13 mouse cellular contexts compared by ENCODE assay signal in genomic region chr9:31119882-31120532, GRCm38 (mm10). TPM values are rescaled to one million over a fixed set of nuclear protein-coding genes. Genes with fewer than 3 reads are reported as not detected.
DNase-seq lines count a peak whose midpoint lies in the region; ATAC-seq and TF ChIP-seq lines count a peak whose summit lies in the region.
"Had no signal": no experiment of that assay in that cellular context is flagged by ENCODE, and none has a peak within 500 bp of the region (broad histone marks: within the 10 kb centered on the region; RNA-seq: fewer than 3 reads in every experiment).

No protein-coding gene starts in this region.

- no peak overlapping the region for H3K9ac ChIP-seq in kidney, embryonic 14.5 days (ENCODE audit: low read depth, low read length)
- H3K9ac ChIP-seq in limb, embryonic 13.5 days: no peak overlapping the region
- no peak overlapping the region for H3K9ac ChIP-seq in stomach, postnatal 0 days (ENCODE audit: low read length)
- H3K9ac ChIP-seq: neural tube, embryonic 13.5 days had no signal

- ATAC-seq in kidney, embryonic 14.5 days (ENCODE audit: low FRiP score, low TSS enrichment): peak; percentile 26; the same call in 1 of the 2 replicates
- no peak for ATAC-seq in limb, embryonic 13.5 days (ENCODE audit: low FRiP score, low read depth)
- peak; percentile 48 for ATAC-seq in stomach, postnatal 0 days (ENCODE audit: low FRiP score, low TSS enrichment)

- WGBS in kidney, embryonic 14.5 days: 23% methylated on average over 11 of the region's 11 CpGs
- 58% methylated on average over 11 of the region's 11 CpGs for WGBS in embryonic facial prominence, embryonic 10.5 days
- 31% methylated on average over 11 of the region's 11 CpGs for WGBS in limb, embryonic 13.5 days
- WGBS in stomach, postnatal 0 days: 42% methylated on average over 11 of the region's 11 CpGs

- H3K4me2 ChIP-seq in kidney, embryonic 14.5 days (replicated peaks; ENCODE audit: low read depth, low read length): 0 out of 2 replicates have a peak overlapping the region, but pooled peaks have one; percentile 11
- peak overlapping the region; percentile 5; the same call in 1 of the 2 replicates for H3K4me2 ChIP-seq in limb, embryonic 13.5 days (replicated peaks)
- no peak overlapping the region for H3K4me2 ChIP-seq in stomach, postnatal 0 days (replicated peaks; ENCODE audit: low read depth)
- H3K4me2 ChIP-seq: neural tube, embryonic 13.5 days had no signal

- no peak for TF ChIP-seq CTCF in stomach, postnatal 0 days (IDR thresholded peaks at IDR 0.05; ENCODE audit: low read depth)

- H3K27me3 ChIP-seq in kidney, embryonic 14.5 days (ENCODE audit: control insufficient read depth, insufficient read depth, low read length): no peaks in the 10 kb centered on the region
- H3K27me3 ChIP-seq in embryonic facial prominence, embryonic 10.5 days (replicated peaks; ENCODE audit: low read depth, poor library complexity, severe bottlenecking): no peaks in the 10 kb centered on the region
- no peaks in the 10 kb centered on the region for H3K27me3 ChIP-seq in limb, embryonic 13.5 days
- H3K27me3 ChIP-seq in stomach, postnatal 0 days (ENCODE audit: control insufficient read depth, insufficient read depth, low read length): no peaks in the 10 kb centered on the region
- H3K27me3 ChIP-seq: neural tube, embryonic 13.5 days had no signal

- H3K27ac ChIP-seq in kidney, embryonic 14.5 days (ENCODE audit: low read depth, low read length): 0 out of 2 replicates have a peak overlapping the region, but pooled peaks have one; percentile 20
- no peak overlapping the region for H3K27ac ChIP-seq in embryonic facial prominence, embryonic 10.5 days (replicated peaks)
- no peak overlapping the region; the same call in 1 of the 2 replicates for H3K27ac ChIP-seq in limb, embryonic 13.5 days
- H3K27ac ChIP-seq in stomach, postnatal 0 days (replicated peaks): peak overlapping the region; percentile 66
- H3K27ac ChIP-seq: forebrain, embryonic 10.5 days; layer of hippocampus, adult 2 months; midbrain, embryonic 10.5 days; neural tube, embryonic 13.5 days had no signal

- no peaks in the 10 kb centered on the region for H3K9me3 ChIP-seq in kidney, embryonic 14.5 days (ENCODE audit: control insufficient read depth, low read length)
- H3K9me3 ChIP-seq in embryonic facial prominence, embryonic 10.5 days: no peaks in the 10 kb centered on the region
- H3K9me3 ChIP-seq in limb, embryonic 13.5 days: no peaks in the 10 kb centered on the region
- no peaks in the 10 kb centered on the region for H3K9me3 ChIP-seq in stomach, postnatal 0 days (ENCODE audit: control insufficient read depth, low read length)
- H3K9me3 ChIP-seq: forebrain, embryonic 10.5 days; midbrain, embryonic 10.5 days; neural tube, embryonic 13.5 days had no signal

- peaks cover 5% of the 10 kb centered on the region; the same call in 1 of the 2 replicates for H3K4me1 ChIP-seq in kidney, embryonic 14.5 days (ENCODE audit: control insufficient read depth, insufficient read depth, low read length)
- peaks cover 56% of the 10 kb centered on the region for H3K4me1 ChIP-seq in embryonic facial prominence, embryonic 10.5 days
- peaks cover 34% of the 10 kb centered on the region for H3K4me1 ChIP-seq in limb, embryonic 13.5 days
- H3K4me1 ChIP-seq in stomach, postnatal 0 days (replicated peaks; ENCODE audit: control insufficient read depth, insufficient read depth): no peaks in the 10 kb centered on the region; the same call in 1 of the 2 replicates
- H3K4me1 ChIP-seq: neural tube, embryonic 13.5 days had no signal

- no peak overlapping the region for H3K4me3 ChIP-seq in kidney, embryonic 14.5 days (ENCODE audit: low read length)
- no peak overlapping the region for H3K4me3 ChIP-seq in embryonic facial prominence, embryonic 10.5 days
- no peak overlapping the region for H3K4me3 ChIP-seq in limb, embryonic 13.5 days
- no peak overlapping the region for H3K4me3 ChIP-seq in stomach, postnatal 0 days (ENCODE audit: low read depth, low read length)
- H3K4me3 ChIP-seq: forebrain, embryonic 10.5 days; layer of hippocampus, adult 2 months; midbrain, embryonic 10.5 days; neural tube, embryonic 13.5 days had no signal

- no peaks in the 10 kb centered on the region for H3K36me3 ChIP-seq in kidney, embryonic 14.5 days (ENCODE audit: control insufficient read depth, insufficient read depth, low read length)
- H3K36me3 ChIP-seq in embryonic facial prominence, embryonic 10.5 days (replicated peaks): no peaks in the 10 kb centered on the region
- no peaks in the 10 kb centered on the region for H3K36me3 ChIP-seq in limb, embryonic 13.5 days
- H3K36me3 ChIP-seq in stomach, postnatal 0 days (ENCODE audit: control insufficient read depth, insufficient read depth, low read length): no peaks in the 10 kb centered on the region
- H3K36me3 ChIP-seq: forebrain, embryonic 10.5 days; midbrain, embryonic 10.5 days; neural tube, embryonic 13.5 days had no signal

- no peak for DNase-seq in kidney, adult 18-20 months
- DNase-seq in embryonic facial prominence, embryonic 10.5 days (ENCODE audit: low spot score): peak; percentile 32
- DNase-seq in stomach, postnatal 0 days (ENCODE audit: low spot score): peak; percentile 48
- no peak for DNase-seq in right cerebral cortex, postnatal 25 days
- DNase-seq in retina, postnatal 1 day: no peak
- no peak for DNase-seq in cerebellum, adult 9-10 months
- DNase-seq: embryo, embryonic 11 days had no signal

- TF ChIP-seq EP300 in stomach, postnatal 0 days (optimal IDR thresholded peaks at IDR 0.05): no peak

RNA-seq across cellular contexts. Expression of gene St14, which starts 11.6 kb away (rescaled TPM):
- 15.4 and 28.0 TPM in 2 replicates for polyA plus RNA-seq in kidney, embryonic 14.5 days (2014; fragmentation: Nextera tagmentation; extraction: Ambion mirVana)
- polyA plus RNA-seq in embryonic facial prominence, embryonic 10.5 days (2016; fragmentation: Nextera tagmentation; extraction: Ambion mirVana): 15.8 and 17.2 TPM in 2 replicates
- 6.9 and 9.2 TPM in 2 replicates for polyA plus RNA-seq in limb, embryonic 13.5 days (2015; fragmentation: Nextera tagmentation; extraction: Ambion mirVana)
- polyA plus RNA-seq in stomach, postnatal 0 days (2015; fragmentation: Nextera tagmentation; extraction: Ambion mirVana): 60.4 and 61.6 TPM in 2 replicates

Comparison
In these comparisons a context has a peak if more than half of its experiments do, and no peak if none do; other contexts are left out.
1. H3K27ac ChIP-seq: peak in kidney, embryonic 14.5 days (single experiment) and stomach, postnatal 0 days (single experiment); none in embryonic facial prominence, embryonic 10.5 days (single experiment) and limb, embryonic 13.5 days (single experiment).
2. DNase-seq: peak in embryonic facial prominence, embryonic 10.5 days (single experiment) and stomach, postnatal 0 days (single experiment); none in kidney, adult 18-20 months (single experiment), right cerebral cortex, postnatal 25 days (single experiment), retina, postnatal 1 day (single experiment) and cerebellum, adult 9-10 months (single experiment).